Mouse (Mus musculus): ENCODE results near the gene Auh. TPM values are rescaled to one million over a fixed set of nuclear protein-coding genes. Genes with fewer than 3 reads are reported as not detected.

Auh gene
- total and polyA plus RNA-seq, 3 experiments, result 14.7 to 19.5 TPM; not detected in 1

DNA sequence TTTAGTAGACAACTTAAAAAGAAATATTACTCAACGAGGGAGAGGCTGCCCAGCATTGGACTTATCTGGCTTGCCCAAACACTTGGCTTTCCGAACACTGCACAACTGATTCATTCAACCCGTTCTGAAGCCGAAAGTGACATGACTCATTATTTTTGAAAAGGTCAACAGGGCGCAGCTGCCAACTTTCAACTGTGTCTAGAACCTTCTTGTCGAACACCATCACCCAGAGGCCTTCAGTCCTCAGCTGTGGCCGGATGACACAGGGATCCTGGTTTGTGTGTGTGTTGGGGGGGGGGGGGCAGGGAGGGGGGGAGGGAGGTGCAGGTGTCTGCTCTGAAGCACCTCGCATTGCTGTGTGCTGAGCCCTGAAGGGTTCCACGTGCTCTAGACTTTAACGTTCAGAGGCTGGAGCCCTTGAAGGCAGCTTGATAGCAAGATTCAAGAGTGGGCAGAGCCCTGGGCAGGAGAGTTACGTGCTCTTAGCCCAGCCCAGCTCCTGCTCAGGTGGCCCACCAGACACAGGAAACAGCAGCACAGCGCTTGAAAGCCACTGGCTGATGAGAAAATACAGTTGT, 100.4 kb downstream of the Auh start:
- Histone ChIP-seq H3K36me3 (ENCODE audit: control insufficient read depth in 1 of 2, insufficient read depth in 2 of 2, low read length in 2 of 2) (peaks cover 0 to 11% of the 10 kb centered on the region in 2 experiments; a peak in 1 of 4 replicates), H3K9me3 (replicated peaks; ENCODE audit: insufficient read depth, low read length) (no peaks in the 10 kb centered on the region), H3K4me1 (ENCODE audit: control insufficient read depth in 1 of 2, insufficient read depth in 2 of 2, low read length in 2 of 2) (peaks cover 0 to 12% of the 10 kb centered on the region in 2 experiments; a peak in 2 of 4 replicates), H3K9ac (ENCODE audit: control insufficient read depth, low read depth, low read length, poor library complexity, severe bottlenecking) (no peak overlapping the region), H3K27me3 (ENCODE audit: control insufficient read depth in 1 of 2, insufficient read depth in 2 of 2, low read length in 2 of 2) (no peaks in the 10 kb centered on the region), H3K4me3 (ENCODE audit: control insufficient read depth in 1 of 2, insufficient read depth in 1 of 2, low read depth in 2 of 2, low read length in 2 of 2) (no peak overlapping the region), H3K27ac (ENCODE audit: control insufficient read depth, low read depth, low read length) (no peak overlapping the region), H3K79me2 (ENCODE audit: control insufficient read depth, insufficient read depth, low read length, poor library complexity) (no peaks in the 10 kb centered on the region)
- DNase-seq (ENCODE audit: low read depth, low spot score), result peak; percentile 21
- TF ChIP-seq CHD2 (IDR thresholded peaks at IDR 0.05; ENCODE audit: low read length) (no peak), ELF1 (IDR thresholded peaks at IDR 0.05; ENCODE audit: low read depth, low read length) (no peak), TBP (IDR thresholded peaks at IDR 0.05; ENCODE audit: low read depth, low read length) (no peak), RCOR1 (IDR thresholded peaks at IDR 0.05; ENCODE audit: low read depth, low read length) (no peak), MAX (IDR thresholded peaks at IDR 0.05; ENCODE audit: low read length) (no peak), UBTF (IDR thresholded peaks at IDR 0.05; ENCODE audit: borderline replicate concordance, insufficient read depth, low read depth, low read length) (no peak), KAT2A (conservative IDR thresholded peaks at IDR 0.05; ENCODE audit: low read depth, low read length) (no peak), ZMIZ1 (IDR thresholded peaks at IDR 0.05; ENCODE audit: low read depth, low read length) (no peak), GATA1 (IDR thresholded peaks at IDR 0.05; ENCODE audit: low read depth, low read length) (no peak), SIN3A (IDR thresholded peaks at IDR 0.05; ENCODE audit: low read length) (no peak), SMC3 (IDR thresholded peaks at IDR 0.05; ENCODE audit: low read depth, low read length) (no peak), RAD21 (IDR thresholded peaks at IDR 0.05; ENCODE audit: low read depth, low read length) (no peak), CTCF (IDR thresholded peaks at IDR 0.05 in 2 of 3, conservative IDR thresholded peaks at IDR 0.05 in 1 of 3; ENCODE audit: control insufficient read depth in 1 of 3, insufficient read depth in 1 of 3, low read depth in 2 of 3, low read length in 3 of 3, poor library complexity in 1 of 3, severe bottlenecking in 1 of 3) (no peak), ETS1 (IDR thresholded peaks at IDR 0.05; ENCODE audit: low read depth, low read length) (no peak), MYC (IDR thresholded peaks at IDR 0.05; ENCODE audit: low read depth, low read length) (no peak), MXI1 (IDR thresholded peaks at IDR 0.05; ENCODE audit: low read depth, low read length) (no peak), USF2 (IDR thresholded peaks at IDR 0.05; ENCODE audit: borderline replicate concordance in 1 of 2, insufficient read depth in 1 of 2, low read depth in 1 of 2, low read length in 2 of 2) (no peak), MYB (IDR thresholded peaks at IDR 0.05; ENCODE audit: low read depth, low read length) (no peak), ZNF384 (IDR thresholded peaks at IDR 0.05; ENCODE audit: low read depth, low read length) (no peak), NRF1 (IDR thresholded peaks at IDR 0.05; ENCODE audit: insufficient read depth, low read depth, low read length, poor library complexity, severe bottlenecking) (no peak)

DNA sequence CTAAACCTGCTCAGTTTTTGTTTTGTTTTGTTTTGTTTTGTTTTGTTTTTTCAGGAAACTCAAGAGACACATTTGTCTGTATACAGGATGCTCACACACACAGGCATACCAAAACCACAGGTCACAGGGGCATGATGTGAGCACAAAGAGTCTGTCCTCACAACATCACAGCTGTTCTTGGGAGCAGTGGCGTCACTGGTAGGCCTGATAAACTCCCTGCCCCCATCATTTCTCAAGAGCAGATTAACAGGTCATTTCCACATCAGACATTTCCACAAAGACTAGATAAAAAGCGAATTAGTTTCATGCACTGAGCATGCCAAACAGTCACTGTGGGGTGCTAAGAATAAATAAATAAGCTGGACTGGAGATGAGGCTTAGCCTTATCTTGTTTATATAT, 101.3 kb downstream of the Auh start:
- Histone ChIP-seq H3K9ac (ENCODE audit: control insufficient read depth, low read depth, low read length, poor library complexity, severe bottlenecking) (no peak overlapping the region), H3K79me2 (ENCODE audit: control insufficient read depth, insufficient read depth, low read length, poor library complexity) (no peaks in the 10 kb centered on the region), H3K9me3 (replicated peaks; ENCODE audit: insufficient read depth, low read length) (no peaks in the 10 kb centered on the region), H3K27ac (ENCODE audit: control insufficient read depth, low read depth, low read length) (no peak overlapping the region), H3K4me1 (ENCODE audit: control insufficient read depth in 1 of 2, insufficient read depth in 2 of 2, low read length in 2 of 2) (peaks cover 0 to 12% of the 10 kb centered on the region in 2 experiments; a peak in 2 of 4 replicates), H3K36me3 (ENCODE audit: control insufficient read depth in 1 of 2, insufficient read depth in 2 of 2, low read length in 2 of 2) (peaks cover 0 to 11% of the 10 kb centered on the region in 2 experiments; a peak in 1 of 4 replicates), H3K27me3 (ENCODE audit: control insufficient read depth in 1 of 2, insufficient read depth in 2 of 2, low read length in 2 of 2) (no peaks in the 10 kb centered on the region), H3K4me3 (ENCODE audit: control insufficient read depth in 1 of 2, insufficient read depth in 1 of 2, low read depth in 2 of 2, low read length in 2 of 2) (no peak overlapping the region)
- peak; percentile 81 for TF ChIP-seq ETS1 (IDR thresholded peaks at IDR 0.05; ENCODE audit: low read depth, low read length)
- no peak for TF ChIP-seq TAL1 (IDR thresholded peaks at IDR 0.05; ENCODE audit: low read length)
- TF ChIP-seq MAFK (IDR thresholded peaks at IDR 0.05; ENCODE audit: borderline replicate concordance, low read depth, low read length), result no peak
- TF ChIP-seq TCF12 (IDR thresholded peaks at IDR 0.05; ENCODE audit: low read depth, low read length), result 0 out of 2 replicates have a peak, but pooled peaks have one; percentile 26
- TF ChIP-seq RCOR1 (IDR thresholded peaks at IDR 0.05; ENCODE audit: low read depth, low read length), result no peak
- TF ChIP-seq GATA1 (IDR thresholded peaks at IDR 0.05; ENCODE audit: low read depth, low read length), result 0 out of 2 replicates have a peak, but pooled peaks have one; percentile 8
- peak; percentile 14 for DNase-seq (ENCODE audit: low read depth, low spot score)
